Mouse (Mus musculus) cerebral cortex, adult 2 months (tissue): ENCODE results near the gene Snx30.

Source experiments
- WGBS: fragments of 180-500 bp; shearing (Covaris S2); methylation state at CpG from one replicate; pipeline ENCODE4 v1.1.7; 2018; 5-methylcytosine and 5-hydroxymethylcytosine counted together

Gene Snx30

DNA sequence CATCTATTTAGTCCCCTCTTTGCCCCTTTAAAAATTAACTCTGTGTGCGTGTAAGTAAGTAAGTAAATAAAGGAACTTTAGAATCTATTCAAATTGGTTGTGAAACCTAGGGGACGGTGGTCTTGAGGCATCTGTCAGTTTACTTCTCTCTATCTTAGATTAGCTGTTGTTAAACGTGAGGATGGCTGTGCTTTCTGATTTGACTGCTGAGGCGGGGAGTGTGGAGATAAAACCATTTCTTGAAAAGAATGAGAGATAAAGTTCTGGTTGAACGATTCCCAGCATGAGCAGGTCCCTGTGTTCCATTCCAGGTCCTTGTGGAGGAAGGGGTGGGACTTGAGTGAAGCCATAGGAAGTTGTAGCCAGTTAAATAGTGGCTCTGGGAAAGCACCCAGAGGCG is 67.6 kb downstream of the Snx30 start:
- WGBS, result 71% methylated on average over 6 of the region's 6 CpGs

DNA sequence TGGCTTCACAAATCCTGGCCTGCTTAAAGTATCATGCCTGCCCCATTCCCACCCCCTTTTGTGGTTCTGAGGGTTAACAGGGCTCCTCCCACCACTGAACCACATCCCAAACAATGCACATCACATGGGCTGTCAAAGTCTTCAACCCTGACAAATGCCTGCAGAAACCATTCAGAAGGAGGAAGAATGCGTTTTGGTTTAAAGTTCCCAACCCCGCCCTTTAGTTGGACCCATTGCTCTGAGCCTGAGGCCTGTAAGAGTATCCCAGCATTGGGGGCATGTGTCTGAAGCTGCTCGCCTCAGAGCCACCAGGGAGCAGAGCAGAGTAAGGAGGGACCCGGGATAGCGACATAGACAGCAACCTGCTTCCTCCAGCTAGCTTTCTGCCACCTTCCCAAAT is 68.2 kb downstream of the Snx30 start:
- 59% methylated on average over 5 of the region's 5 CpGs for WGBS

DNA sequence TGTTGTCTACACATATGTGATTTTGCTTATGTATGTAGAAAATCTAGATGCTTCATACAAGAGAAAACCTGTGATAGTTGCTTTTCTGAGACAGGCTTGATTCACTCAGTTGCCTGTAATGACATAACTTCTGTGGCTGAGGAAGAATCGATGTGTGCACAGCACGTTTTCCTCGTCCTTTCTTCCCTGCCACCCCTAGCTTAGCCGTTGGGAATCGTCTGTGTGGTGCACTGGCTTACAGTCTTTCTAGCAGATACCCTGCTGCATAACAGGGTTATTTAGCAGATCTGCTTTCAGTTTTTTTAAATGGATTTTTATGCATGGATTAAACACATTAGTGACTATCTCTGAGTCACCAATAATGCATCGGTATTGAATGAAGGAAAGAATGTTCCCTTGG is 70.9 kb downstream of the Snx30 start:
- 58% methylated on average over 6 of the region's 6 CpGs for WGBS

DNA sequence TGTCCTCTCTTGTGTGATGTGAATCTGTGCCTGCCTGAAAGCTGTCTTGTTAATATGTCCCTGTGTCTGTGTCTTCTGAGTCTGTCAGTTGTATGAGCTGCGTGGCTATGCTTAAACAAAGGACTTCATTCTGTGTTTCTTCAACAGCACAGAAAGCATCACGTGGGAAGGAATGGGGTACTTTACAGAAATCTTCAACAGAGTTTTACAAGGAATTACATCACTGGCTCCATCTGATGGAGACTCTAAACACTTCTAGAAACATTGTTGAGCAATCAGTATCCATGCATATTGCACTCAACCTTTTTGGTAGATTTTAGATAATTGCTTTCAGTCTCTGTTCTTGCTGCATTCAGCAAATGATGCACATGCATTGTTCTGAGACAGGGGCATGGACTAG is 71.4 kb downstream of the Snx30 start:
- 58% methylated on average over 2 of the region's 2 CpGs for WGBS

DNA sequence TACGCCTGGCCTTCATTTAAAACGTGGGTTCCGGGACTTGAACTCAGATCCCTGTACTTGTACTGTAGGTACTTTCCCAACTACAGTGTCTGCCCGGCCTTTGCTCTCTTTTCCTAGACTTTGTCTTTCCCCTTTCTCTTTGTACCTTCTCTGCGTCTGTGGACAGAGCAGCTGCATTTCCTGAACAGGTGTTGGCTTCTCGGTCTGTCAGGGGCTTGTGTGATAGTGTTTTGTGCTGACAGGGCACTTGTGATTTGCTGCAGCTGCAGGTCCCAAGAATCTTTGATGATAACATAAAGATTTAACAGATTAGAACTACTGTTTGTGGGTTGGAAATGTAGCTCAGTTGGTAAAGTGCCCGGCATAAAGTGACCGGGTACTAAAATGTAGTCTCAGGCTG is 73.0 kb downstream of the Snx30 start:
- 86% methylated on average over 8 of the region's 8 CpGs for WGBS

DNA sequence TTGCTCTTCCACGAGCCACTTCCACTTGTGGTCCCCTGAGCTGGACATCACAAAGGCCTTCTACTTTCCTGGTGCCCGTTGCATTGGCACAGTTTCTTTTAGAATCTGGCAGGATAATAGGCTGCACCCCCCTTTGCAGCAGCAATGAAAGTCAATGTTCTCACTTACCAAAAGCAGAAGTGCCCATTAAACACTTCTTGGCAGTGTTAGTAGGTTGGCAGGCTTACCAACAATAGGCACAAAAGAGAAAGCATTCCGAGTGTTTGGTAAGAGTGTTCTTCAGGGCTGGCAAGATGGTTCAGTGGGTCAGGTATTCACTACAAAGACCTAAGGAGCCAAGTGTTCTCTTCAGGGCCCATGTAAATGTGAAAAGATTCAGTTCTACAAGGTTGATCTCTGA is 73.8 kb downstream of the Snx30 start:
- 30% methylated on average over 3 of the region's 3 CpGs for WGBS

DNA sequence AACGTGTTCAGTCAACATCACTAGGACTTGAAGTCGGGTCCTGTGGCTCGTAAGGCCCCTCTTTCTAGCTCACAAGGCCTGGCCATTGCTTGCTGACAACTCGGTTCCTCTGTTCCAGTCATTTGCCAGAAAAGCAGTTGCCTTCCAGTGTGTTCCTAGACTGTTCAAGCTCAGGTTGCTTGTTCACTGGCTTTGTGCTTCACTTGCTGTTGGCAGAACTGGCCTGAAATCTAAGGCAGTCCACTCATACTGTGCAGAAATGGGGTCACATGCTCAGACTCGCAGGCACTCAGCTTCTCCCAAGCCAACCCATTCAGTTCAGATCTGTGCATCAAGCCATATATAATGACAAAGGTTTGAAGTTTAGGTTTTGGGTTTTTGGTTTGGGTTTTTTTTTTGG is 75.1 kb downstream of the Snx30 start:
- WGBS, result 89% methylated on average over 5 of the region's 5 CpGs

DNA sequence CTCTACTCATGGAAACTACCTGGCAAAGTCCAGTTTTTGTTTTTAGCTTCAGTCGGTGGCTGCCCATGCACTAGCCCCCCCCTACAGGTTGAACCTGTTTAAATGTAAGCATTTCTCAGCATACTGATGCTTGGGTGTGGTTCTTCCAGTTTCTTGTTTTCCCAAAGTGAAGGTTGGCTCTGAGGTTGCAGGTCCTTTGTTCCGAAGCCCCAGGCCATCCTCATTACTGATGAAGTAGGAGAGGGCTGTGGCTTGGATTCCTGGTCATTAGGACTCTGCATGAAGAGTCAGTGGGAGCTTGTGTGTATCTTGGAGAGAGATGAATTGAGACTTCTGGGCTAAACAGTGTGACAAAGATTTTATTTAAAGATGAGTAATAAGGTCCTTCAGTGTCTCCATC is 75.6 kb downstream of the Snx30 start:
- WGBS, result 65% methylated on average over 2 of the region's 2 CpGs

DNA sequence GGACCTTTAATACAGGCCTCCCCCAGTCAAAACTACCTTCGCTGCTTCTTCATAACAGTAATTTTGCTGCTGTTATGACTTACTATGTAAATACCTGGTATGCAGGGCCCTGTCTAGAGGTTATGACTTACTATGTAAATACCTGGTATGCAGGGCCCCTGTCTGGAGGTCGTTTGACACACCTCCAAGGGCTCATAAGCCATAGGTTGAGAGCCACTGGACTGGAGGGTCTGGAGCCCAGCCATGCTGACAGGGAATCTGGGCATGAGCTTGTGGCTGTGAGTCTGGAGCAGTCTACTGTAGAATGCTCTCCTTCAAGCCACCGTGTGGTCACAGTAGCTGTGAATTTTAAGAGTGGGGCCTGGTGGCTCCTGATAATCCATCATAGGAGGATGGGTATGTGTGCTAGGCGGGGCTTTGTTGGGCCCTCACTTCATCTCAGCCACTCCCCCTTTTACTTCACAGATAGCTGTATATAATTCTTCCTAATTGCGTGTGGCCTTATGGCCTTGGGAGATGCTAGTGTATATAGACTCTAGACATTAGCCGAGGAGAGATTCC is 78.6 kb downstream of the Snx30 start:
- 87% methylated on average over 6 of the region's 6 CpGs for WGBS

DNA sequence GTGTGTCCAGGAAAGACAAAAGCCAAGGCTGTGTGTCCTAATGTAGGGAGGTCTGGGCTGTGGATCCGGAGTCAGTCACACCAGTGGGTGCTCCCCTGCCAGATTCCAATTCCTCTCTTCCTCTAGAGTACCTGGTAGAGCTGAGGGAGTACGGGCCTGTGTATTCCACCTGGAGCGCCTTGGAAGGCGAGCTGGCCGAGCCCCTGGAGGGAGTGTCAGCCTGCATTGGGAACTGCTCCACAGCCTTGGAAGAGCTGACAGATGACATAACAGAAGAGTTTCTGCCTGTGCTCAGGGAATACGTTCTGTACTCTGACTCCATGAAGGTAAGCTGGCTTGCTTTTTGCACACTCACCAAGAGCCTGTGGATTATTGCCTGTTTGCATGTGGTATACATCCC is 80.6 kb downstream of the Snx30 start:
- WGBS, result 88% methylated on average over 6 of the region's 6 CpGs

DNA sequence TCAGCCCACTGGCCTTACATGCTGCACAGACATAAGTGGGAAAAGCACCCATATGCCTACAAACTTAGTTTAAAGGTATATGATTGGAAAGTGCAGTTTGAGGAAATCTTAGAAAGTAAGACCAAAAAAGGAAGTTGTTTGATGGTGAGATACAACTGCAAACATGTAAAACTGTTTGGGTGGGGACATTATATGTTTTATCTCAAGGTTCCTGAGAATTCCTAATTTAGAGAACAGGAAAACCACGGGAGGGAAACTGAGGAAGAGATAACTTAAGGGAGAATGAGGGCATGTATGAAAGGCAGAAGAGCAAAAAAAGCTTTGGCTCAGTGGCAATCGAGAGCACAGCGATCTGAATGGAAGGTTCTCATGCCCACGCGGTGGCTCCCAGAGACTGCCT is 81.4 kb downstream of the Snx30 start:
- 62% methylated on average over 5 of the region's 5 CpGs for WGBS

DNA sequence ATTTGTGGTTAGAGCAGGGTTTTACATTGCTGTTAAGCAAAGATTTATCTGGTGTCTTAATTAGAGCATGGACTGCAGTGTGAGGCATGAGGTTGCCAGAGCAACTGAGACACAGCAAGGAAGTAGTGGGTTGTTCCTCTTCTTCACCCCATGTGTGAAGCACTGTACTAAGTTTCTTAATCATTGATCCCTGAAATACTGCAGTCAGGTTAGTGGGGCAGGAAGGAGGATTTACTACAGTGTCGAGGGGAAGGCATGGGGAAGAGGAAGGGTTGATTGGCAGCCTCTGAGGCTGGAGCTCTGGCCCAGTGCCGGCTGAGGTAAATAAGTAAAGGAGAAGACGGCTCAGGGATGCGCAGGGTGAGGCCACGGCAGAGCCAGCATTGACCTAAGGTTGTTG is 82.4 kb downstream of the Snx30 start:
- 67% methylated on average over 5 of the region's 5 CpGs for WGBS

DNA sequence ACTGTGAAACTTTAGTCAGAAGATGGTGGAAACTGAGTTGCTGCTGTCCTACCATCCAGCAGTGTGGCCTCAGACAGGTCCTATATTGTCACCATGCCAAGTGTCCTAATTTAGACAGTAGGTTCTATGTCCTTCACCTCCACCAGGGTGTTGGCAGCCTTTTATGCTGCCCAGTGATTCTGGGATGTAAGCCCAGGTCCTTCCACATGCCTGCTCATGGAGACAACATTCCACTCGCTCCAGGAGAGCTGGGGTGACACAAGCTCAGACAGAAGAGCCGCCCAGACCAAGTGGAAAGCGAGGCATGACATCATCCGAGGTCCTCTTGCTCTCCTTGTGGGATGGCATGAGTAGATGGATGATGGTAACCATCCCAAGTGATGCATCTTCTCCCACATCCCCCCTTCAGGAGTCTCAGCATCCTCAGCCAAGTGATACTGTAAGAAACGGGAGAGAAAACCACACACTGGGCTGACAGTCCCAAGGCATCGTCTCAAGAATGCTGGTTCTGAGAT is 84.5 kb downstream of the Snx30 start:
- WGBS, result 74% methylated on average over 6 of the region's 6 CpGs

DNA sequence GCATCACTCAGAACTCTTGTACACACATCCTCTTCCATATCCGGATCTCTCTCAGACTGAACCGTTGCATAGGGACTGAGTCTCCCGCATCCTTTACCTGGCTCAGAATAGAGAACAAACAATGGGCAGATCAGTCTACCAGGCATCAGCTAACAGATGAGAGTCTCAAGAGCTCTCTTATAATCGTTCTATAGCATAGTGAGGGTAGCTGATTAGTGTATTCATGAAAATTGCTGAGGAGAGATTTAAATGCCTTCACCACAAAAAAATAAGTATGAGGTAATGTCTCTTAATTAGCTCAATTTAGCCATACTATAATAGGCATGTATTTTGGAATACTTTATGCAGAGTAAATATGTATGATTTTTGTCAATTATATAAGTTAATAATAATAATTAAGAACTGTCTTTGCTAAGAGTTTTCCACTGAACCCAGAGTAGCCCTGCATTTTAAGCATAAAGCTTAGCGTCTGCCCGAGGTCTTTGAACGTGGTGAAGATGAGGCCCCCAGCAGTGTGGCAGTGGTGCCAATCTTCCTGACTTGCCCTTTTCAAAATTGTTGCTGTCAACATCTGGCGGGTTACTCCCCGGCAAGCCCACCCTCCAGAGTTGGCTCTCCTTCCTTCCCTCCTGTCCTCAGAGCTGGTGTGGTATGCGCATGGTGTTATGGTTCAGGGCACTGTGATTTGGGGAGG is 86.2 kb downstream of the Snx30 start:
- 74% methylated on average over 10 of the region's 10 CpGs for WGBS

DNA sequence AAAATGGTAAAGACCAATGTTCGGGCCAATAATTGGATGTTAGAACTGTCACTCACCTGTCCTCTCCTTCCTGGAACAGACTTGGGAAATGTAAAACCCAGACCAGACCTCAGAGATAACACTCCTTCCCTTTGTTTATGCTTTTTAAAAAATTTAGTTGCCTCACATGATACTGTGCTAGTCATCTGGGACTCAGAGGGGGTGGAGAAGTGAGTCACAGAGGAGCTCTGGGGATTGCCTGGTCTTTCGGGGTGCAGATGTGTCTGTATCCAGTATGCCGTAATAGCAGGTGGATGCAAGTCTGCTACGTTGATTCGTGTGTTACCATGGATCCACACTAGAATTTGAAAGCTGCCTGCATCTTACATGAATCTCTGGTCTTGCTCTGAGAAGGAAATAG is 87.1 kb downstream of the Snx30 start:
- WGBS, result 57% methylated on average over 5 of the region's 5 CpGs

DNA sequence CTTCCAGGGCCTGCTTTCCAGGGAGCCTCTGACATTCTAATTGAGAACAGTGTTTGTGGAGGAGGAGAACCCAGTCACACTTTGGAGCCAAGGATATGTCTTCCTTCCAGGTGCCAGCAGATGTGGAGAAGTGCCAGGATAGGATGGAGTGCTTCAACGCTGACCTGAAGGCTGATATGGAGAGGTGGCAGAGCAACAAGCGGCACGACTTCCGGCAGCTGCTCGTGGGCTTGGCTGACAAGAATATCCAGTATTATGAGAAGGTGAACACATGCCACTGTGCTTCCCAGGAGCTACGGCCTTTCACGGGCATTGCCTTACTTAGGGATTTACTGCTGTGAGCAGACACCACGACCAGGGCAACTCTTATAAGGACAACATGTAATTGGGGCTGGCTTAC is 88.8 kb downstream of the Snx30 start:
- 85% methylated on average over 8 of the region's 8 CpGs for WGBS

DNA sequence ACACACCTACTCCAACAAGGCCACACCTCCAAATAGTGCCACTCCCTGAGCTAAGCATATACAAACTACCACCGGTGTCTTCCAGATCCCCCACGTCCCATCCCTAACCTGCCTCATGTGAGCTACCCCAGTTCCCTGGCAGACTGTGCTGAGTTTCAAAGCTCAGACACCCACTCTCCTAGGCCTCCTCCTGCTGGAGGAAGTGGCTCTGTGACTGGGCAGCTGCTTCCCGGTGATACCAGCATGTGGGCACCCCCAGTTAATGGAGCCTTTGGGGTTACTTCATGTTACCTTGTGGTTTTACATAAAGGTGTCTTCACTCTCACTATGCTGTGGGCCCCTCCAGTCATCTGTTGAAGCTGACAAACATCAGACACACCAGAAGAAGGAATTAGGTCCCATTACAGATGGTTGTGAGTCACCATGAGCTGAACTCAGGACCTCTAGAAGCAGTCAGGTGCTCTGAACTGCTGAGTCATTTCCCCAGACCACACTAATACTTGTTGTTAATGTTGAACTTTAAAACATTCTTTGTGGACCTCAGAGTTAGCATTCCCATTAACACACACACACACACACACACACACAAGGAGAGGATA is 89.4 kb downstream of the Snx30 start:
- WGBS, result 66% methylated on average over 3 of the region's 3 CpGs

DNA sequence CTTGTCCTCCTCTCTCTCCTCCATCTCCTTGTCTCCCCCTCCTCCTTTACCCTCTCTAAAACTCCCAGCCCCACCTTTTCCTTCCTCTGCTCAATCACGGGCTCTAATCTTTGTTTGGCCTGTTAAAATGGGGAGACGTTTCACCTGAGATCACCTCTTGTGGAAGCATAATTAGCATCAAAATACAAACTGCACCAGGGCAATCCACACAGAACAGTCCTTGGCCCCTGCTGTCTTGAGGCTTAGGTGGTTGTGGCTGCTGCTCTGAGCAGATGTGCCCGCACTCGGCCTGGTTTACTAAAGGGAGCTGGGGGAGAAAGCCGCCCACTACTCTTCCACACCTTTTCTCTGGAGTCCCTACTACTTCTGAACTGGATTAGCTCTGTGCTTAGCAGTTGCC is 90.4 kb downstream of the Snx30 start:
- 49% methylated on average over 5 of the region's 5 CpGs for WGBS

DNA sequence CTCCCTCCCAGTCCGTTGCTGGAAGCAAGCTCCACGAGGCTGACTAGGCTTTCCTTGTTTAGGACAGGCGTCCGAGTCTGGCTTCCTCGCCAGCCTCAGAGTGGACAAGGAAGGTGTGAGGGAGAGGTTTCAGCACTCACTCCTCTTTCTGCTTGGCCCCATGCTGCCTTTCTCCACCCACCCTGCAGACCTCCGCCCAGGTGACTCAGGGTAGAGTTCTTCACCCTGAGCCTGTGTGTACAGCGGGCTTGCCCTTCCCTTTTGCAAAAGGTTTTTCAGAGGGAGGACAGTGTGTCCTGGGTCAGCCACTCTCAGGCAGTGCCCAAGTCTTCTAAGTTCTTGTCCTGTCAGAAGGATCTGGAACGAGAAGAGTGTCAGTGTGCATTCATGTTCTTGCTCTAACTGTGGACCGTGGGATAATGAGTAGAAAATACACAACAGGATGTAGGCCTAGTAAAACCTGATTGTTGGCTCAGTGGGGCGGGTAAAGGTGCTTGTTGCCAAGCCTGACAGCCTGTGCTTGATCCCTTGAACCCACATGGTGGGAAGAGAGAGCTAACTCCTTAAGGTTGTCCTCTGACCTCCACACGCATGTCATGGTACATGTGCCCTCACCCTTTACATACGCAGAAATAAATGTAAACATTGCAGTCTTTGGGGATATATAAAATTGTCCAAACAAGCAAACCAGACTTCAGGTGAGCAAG is 92.3 kb downstream of the Snx30 start:
- WGBS, result 83% methylated on average over 12 of the region's 12 CpGs

DNA sequence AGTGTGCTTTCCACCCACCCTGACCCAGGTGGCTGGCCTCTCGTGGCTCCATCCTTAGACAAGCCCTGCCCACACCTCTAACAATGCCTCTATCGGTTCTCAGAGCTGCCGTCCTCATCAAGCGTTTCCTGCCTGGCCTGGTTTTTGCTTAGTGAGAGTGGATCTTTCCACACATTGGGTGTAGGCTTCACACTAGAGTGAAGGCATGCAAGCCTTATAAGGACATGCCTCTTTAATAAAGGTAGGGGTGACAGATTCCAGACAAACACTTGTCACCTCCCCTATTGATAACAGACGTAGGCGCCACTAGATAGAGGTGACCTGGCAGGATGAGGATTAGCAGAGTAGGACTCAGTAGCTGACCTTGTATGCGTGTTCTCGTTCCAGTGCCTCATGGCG is 92.9 kb downstream of the Snx30 start:
- WGBS, result 84% methylated on average over 9 of the region's 9 CpGs

DNA sequence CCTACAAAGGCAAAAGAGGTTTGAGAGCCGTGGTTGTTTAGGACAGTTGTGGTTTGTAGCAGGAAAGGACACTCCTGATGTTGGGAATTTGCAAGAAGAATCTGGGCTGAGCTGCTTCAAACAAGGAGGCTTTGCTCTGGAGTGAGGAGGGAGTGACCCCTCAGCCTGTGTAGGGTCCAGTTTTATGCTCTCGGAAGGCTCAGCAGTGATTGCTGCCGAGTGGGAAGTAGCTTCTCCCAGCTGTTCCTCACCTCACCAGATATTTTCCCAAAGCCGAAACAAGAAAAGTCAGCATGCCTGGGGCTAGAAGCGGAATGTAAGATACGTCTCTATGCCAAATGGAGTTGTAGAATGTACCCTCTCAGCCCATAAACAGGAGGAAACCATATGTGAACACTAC is 96.2 kb downstream of the Snx30 start:
- 67% methylated on average over 6 of the region's 6 CpGs for WGBS

DNA sequence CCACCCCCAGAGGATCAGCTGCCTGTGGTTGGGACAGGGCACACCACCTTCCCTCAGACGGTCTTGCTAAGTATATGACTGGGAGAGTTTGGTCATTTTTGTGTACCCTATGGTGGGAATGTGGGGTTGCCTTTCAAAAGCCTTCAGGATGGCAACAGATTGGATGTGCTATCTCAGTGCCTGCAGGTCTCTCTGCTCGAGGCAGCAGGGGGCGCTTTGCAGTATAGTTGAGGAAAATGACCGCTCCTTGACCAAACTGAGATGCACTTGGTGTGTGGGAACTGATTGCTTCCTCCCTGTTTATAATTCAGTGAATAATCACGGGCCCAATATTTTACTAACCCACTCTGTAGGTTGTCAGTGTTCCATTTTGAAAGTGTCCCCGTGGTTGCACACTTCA is 96.9 kb downstream of the Snx30 start:
- WGBS, result 71% methylated on average over 6 of the region's 6 CpGs

DNA sequence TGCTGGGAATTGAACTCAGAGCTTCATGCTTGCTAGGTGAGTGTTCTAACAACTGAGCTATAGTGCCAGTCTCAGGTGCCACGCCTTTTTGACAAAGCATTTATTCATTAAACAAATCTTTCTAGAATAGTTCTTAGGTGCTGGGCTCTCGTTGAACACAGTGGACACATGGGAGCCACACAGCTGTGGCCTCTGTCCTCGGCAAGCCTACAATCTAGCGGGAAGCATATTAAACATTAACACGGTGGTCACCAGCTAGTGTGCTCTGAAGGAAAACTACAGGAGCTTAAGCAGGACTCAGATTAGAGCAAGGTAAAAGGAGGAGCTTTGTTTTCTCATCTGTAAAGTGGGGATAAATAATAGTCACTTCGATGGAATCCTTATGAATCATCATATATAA is 101.5 kb downstream of the Snx30 start:
- WGBS, result 89% methylated on average over 6 of the region's 6 CpGs
